Mouse (Mus musculus): ENCODE measurements around the gene Icam5. TPM values are rescaled to one million over a fixed set of nuclear protein-coding genes. Genes with fewer than 3 reads are reported as not detected.

Gene Icam5
- polyA plus RNA-seq, 1 experiment: 0.25 TPM

- Histone ChIP-seq H3ac (ENCODE audit: control insufficient read depth, insufficient read length) (no peak overlapping the region), H3K4me2 (ENCODE audit: low read depth) (no peak overlapping the region), H3K27me3 (ENCODE audit: control insufficient read depth, insufficient read depth, insufficient read length) (no peaks in the 10 kb centered on the region), H3K36me3 (ENCODE audit: control insufficient read depth, insufficient read depth) (peaks cover 43% of the 10 kb centered on the region), H3K79me2 (ENCODE audit: control insufficient read depth, insufficient read depth) (peaks cover 18% of the 10 kb centered on the region), H3K4me3 (no peak overlapping the region)
- TF ChIP-seq REST (IDR thresholded peaks at IDR 0.05; ENCODE audit: insufficient read depth, insufficient read length) (no peak), TCF3 (IDR thresholded peaks at IDR 0.05; ENCODE audit: insufficient read length, low read depth) (no peak), MYOD1 (IDR thresholded peaks at IDR 0.05; ENCODE audit: control insufficient read depth in 1 of 3, insufficient read length in 2 of 3, low read depth in 2 of 3) (no peak), USF1 (IDR thresholded peaks at IDR 0.05; ENCODE audit: low read depth) (no peak), POLR2A (IDR thresholded peaks at IDR 0.05; ENCODE audit: insufficient read length, low read depth) (no peak), SRF (IDR thresholded peaks at IDR 0.05; ENCODE audit: control insufficient read depth, insufficient read length, low read depth) (no peak), POLR2AphosphoS2 (IDR thresholded peaks at IDR 0.05; ENCODE audit: insufficient read length, low read depth) (no peak), E2F4 (IDR thresholded peaks at IDR 0.05; ENCODE audit: insufficient read depth) (no peak)
Observed at GRCm38 (mm10) chr9:21083324-21083723, 51.5 kb downstream of the Icam5 start.

Other genes starting within 250 kb of the Icam5 start
- 70.3 TPM for gene Col5a3, start 217.0 kb upstream of the Icam5 start, polyA plus RNA-seq (2012; fragmentation: generic; extraction: Trizol)
- gene Rdh8, start 213.6 kb upstream of the Icam5 start, polyA plus RNA-seq (2012; fragmentation: generic; extraction: Trizol): not detected
- 4.6 TPM for gene A230050P20Rik, start 163.4 kb upstream of the Icam5 start, polyA plus RNA-seq (2012; fragmentation: generic; extraction: Trizol)
- 12.6 TPM for gene Angptl6, start 152.3 kb upstream of the Icam5 start, polyA plus RNA-seq (2012; fragmentation: generic; extraction: Trizol)
- 44.3 TPM for gene Ppan, start 143.9 kb upstream of the Icam5 start, polyA plus RNA-seq (2012; fragmentation: generic; extraction: Trizol)
- gene Eif3g, start 133.4 kb upstream of the Icam5 start, polyA plus RNA-seq (2012; fragmentation: generic; extraction: Trizol): 202 TPM
- 22.1 TPM for gene Dnmt1, start 72.2 kb upstream of the Icam5 start, polyA plus RNA-seq (2012; fragmentation: generic; extraction: Trizol)
- gene S1pr2, start 55.3 kb upstream of the Icam5 start, polyA plus RNA-seq (2012; fragmentation: generic; extraction: Trizol): 5.5 TPM
- gene Mrpl4, start 29.3 kb upstream of the Icam5 start, polyA plus RNA-seq (2012; fragmentation: generic; extraction: Trizol): 110 TPM
- gene Icam1, start 16.1 kb upstream of the Icam5 start, polyA plus RNA-seq (2012; fragmentation: generic; extraction: Trizol): 0.06 TPM
- 0.73 TPM for gene Icam4, start 2.7 kb upstream of the Icam5 start, polyA plus RNA-seq (2012; fragmentation: generic; extraction: Trizol)
- 0.26 TPM for gene Zglp1, start 35.0 kb downstream of the Icam5 start, polyA plus RNA-seq (2012; fragmentation: generic; extraction: Trizol)
- 0.42 TPM for gene Gm49373, start 41.0 kb downstream of the Icam5 start, polyA plus RNA-seq (2012; fragmentation: generic; extraction: Trizol)
- 75.0 TPM for gene Fdx1l, start 41.5 kb downstream of the Icam5 start, polyA plus RNA-seq (2012; fragmentation: generic; extraction: Trizol)
- gene Gm38431, start 59.9 kb downstream of the Icam5 start, polyA plus RNA-seq (2012; fragmentation: generic; extraction: Trizol): 2.2 TPM
- 24.6 TPM for gene Raver1, start 59.9 kb downstream of the Icam5 start, polyA plus RNA-seq (2012; fragmentation: generic; extraction: Trizol)
- gene Tyk2, start 99.2 kb downstream of the Icam5 start, polyA plus RNA-seq (2012; fragmentation: generic; extraction: Trizol): 11.4 TPM
- 288 TPM for gene Cdc37, start 117.9 kb downstream of the Icam5 start, polyA plus RNA-seq (2012; fragmentation: generic; extraction: Trizol)
- gene Pde4a, start 133.6 kb downstream of the Icam5 start, polyA plus RNA-seq (2012; fragmentation: generic; extraction: Trizol): 3.6 TPM
- gene Keap1, start 207.3 kb downstream of the Icam5 start, polyA plus RNA-seq (2012; fragmentation: generic; extraction: Trizol): 34.1 TPM
- gene S1pr5, start 216.4 kb downstream of the Icam5 start, polyA plus RNA-seq (2012; fragmentation: generic; extraction: Trizol): 0.22 TPM
- gene Atg4d, start 233.2 kb downstream of the Icam5 start, polyA plus RNA-seq (2012; fragmentation: generic; extraction: Trizol): 39.8 TPM

All from myocyte (in vitro differentiated cells).